Mouse (Mus musculus) liver, adult 2 months (tissue): Measurements from ENCODE around the gene 1700066M21Rik. TPM values are rescaled to one million over a fixed set of nuclear protein-coding genes. Genes with fewer than 3 reads are reported as not detected.

ENCODE experiments used
- DNase-seq: peaks from one replicate; pipeline ENCODE4 v3.0.0-alpha.2; 2011; ENCODE audit warnings: low read depth, low spot score; ENCODE audit errors: extremely low read depth
- H3K27ac ChIP-seq: fragments of 200-500 bp; replicated peaks from 2 replicates; pipeline ENCODE4 v1.5.1; 2012; ENCODE audit warnings: low read depth, mild to moderate bottlenecking, control low read depth, inconsistent platforms, low read length; ENCODE audit not compliant: insufficient read depth
- H3K27me3 ChIP-seq: fragments of 200-500 bp; 2 replicates; pipeline ENCODE4 v1.6.1; 2012; ENCODE audit warnings: mild to moderate bottlenecking, moderate library complexity, low read length, inconsistent platforms; ENCODE audit not compliant: control insufficient read depth, insufficient read depth
- H3K36me3 ChIP-seq: fragments of 200-500 bp; 2 replicates; pipeline ENCODE4 v1.6.1; 2012; ENCODE audit warnings: low read length, inconsistent platforms; ENCODE audit not compliant: control insufficient read depth, insufficient read depth
- H3K4me1 ChIP-seq: fragments of 200-500 bp; 2 replicates; pipeline ENCODE4 v1.6.1; 2011; ENCODE audit warnings: low read length; ENCODE audit not compliant: control insufficient read depth, insufficient read depth
- H3K4me3 ChIP-seq: fragments of 200-500 bp; 2 replicates; pipeline ENCODE4 v1.5.1; 2011; ENCODE audit warnings: low read depth, mild to moderate bottlenecking, control low read depth, low read length, moderate library complexity; ENCODE audit not compliant: insufficient read depth
- H3K79me2 ChIP-seq: fragments of 200-500 bp; 2 replicates; pipeline ENCODE4 v1.6.1; 2012; ENCODE audit warnings: inconsistent platforms, mild to moderate bottlenecking, low read length, moderate library complexity; ENCODE audit not compliant: control insufficient read depth, insufficient read depth
- H3K9ac ChIP-seq: fragments of 200-500 bp; 2 replicates; pipeline ENCODE4 v1.6.1; 2012; ENCODE audit warnings: low read depth, mild to moderate bottlenecking, control low read depth, inconsistent platforms, low read length
- CTCF ChIP-seq: fragments of 200-500 bp; IDR thresholded peaks from 2 replicates; pipeline ENCODE4 v1.5.1; 2011; ENCODE audit warnings: low read depth, low read length, control low read depth
- POLR2A ChIP-seq: fragments of 200-500 bp; IDR thresholded peaks from 2 replicates; pipeline ENCODE4 v1.6.1; 2011; ENCODE audit warnings: low read length, control low read depth; ENCODE audit not compliant: insufficient read depth; ENCODE audit errors: extremely low read depth
- WGBS: fragments of 180-500 bp; shearing (Covaris S2); methylation state at CpG from one replicate; pipeline ENCODE4 v1.1.7; 2018; 5-methylcytosine and 5-hydroxymethylcytosine counted together
- polyA plus RNA-seq: library from polyadenylated mRNA; depleted of rRNA; stranded (reverse); fragments of >200 nt; gene quantifications from 2 replicates; pipeline ENCODE4 v1.2.3, GENCODE M21; 2012; rRNA removed
- total RNA-seq: library from RNA; depleted of rRNA; stranded (reverse); fragments of >200 nt; gene quantifications from 2 replicates; pipeline ENCODE4 v1.2.3, GENCODE M21; 2014; rRNA removed

The 1700066M21Rik gene
- total and polyA plus RNA-seq, 2 experiments = 27.2 to 31.4 TPM

DNA sequence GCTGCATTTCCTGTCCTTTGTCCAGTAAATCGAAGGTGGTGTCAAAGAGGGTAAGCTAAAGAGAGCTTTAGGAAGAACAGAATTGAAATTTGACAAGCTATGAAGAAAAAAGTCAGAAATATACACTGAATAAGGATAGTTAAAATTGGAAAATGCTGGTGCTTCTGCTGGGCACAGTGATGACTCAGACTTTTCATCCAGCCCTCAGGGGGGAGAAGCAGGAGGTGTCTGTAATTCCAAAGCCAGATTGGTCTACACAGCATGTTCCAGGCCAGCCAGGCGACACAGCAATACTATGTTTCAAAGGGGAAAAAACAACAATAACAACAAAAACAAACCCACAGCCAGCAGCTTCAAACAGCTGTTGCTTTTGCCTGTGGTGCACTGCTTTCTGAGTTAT lies 36.0 kb downstream of the 1700066M21Rik start:
- peaks cover 3% of the 10 kb centered on the region; the same call in 1 of the 2 replicates for H3K4me1 ChIP-seq
- H3K27me3 ChIP-seq = no peaks in the 10 kb centered on the region
- H3K9ac ChIP-seq = no peak overlapping the region
- H3K4me3 ChIP-seq = no peak overlapping the region
- no peak for DNase-seq
- H3K36me3 ChIP-seq = peaks cover 44% of the 10 kb centered on the region
- H3K79me2 ChIP-seq = peaks cover under 1% of the 10 kb centered on the region; the same call in 1 of the 2 replicates
- no peak overlapping the region for H3K27ac ChIP-seq
- 79% methylated on average over 2 of the region's 2 CpGs for WGBS
- TF ChIP-seq CTCF (no peak), POLR2A (no peak)

DNA sequence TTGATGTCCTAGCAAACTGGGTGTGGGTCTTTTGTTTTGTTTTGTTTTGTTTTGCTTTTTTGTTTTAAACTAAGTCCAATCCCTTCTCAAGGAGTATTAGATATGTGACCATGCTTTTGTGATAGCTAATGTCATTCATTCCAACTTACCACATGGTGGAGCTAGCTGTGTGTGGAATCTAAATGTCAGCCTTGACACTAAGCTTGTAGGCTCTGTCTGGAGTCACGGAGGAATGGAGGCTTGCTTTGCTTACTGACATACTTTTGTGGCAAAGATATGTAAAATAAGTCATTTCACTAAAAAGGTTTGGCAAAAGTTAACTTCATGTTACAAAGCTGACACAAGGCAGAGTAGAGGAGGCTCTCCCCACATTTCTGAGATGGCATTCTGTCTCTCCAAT lies 46.3 kb downstream of the 1700066M21Rik start:
- no peak for DNase-seq
- 16% methylated on average over 1 of the region's 1 CpGs for WGBS
- no peaks in the 10 kb centered on the region for H3K4me1 ChIP-seq
- H3K27ac ChIP-seq = no peak overlapping the region
- TF ChIP-seq POLR2A (no peak), CTCF (0 out of 2 replicates have a peak, but pooled peaks have one; percentile 29)
- H3K36me3 ChIP-seq = no peaks in the 10 kb centered on the region
- no peak overlapping the region for H3K9ac ChIP-seq
- H3K4me3 ChIP-seq = no peak overlapping the region
- H3K27me3 ChIP-seq = no peaks in the 10 kb centered on the region
- H3K79me2 ChIP-seq = no peaks in the 10 kb centered on the region

DNA sequence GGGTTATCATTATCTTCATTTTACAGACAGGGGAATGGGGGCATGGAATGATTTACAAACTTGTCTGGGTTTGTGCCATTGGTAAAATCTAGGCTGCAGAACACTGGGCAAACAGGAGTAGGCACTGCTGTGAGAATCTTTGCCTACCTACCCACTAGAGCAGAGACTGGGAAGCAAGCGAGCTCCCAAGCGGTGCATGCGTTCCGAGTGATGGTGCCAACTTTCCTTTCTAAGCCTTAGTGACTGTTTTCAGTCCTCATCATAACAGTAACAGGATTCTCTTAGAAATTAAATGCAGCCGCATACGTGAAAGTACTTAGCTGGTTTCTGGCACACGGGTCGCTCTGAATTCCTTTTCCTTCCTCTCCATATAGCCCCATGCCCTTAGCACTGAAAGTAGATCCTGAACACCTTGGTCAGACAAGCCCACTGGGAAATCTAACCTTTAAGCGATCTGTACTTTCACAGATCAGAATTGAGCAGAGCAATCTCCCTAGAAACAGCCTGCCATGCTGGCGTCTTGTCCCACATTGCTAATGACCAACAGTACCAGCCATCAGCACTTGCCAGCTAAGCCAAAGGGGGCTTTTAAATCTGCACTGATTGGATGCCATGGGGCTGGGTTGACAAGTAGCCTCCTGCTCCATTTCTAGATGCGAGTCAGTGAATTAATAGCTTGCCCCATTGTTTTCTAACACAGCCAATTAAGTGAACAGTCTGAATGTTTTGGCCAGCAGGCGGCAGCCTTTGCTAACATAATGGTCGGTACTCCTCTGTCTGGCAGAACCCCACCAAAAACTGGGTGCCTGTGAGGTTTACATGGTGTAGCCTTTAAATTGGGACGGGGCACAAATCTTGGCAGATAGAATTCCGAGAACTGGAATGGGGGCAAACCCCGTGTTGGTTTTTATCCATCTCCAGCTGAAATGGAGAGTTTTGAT lies 51.2 kb downstream of the 1700066M21Rik start:
- no peaks in the 10 kb centered on the region for H3K4me1 ChIP-seq
- no peaks in the 10 kb centered on the region for H3K27me3 ChIP-seq
- TF ChIP-seq CTCF (peak; percentile 62; the same call in 1 of the 2 replicates), POLR2A (no peak)
- no peak overlapping the region for H3K4me3 ChIP-seq
- DNase-seq = peak; percentile 42
- no peaks in the 10 kb centered on the region for H3K79me2 ChIP-seq
- no peak overlapping the region for H3K9ac ChIP-seq
- no peaks in the 10 kb centered on the region for H3K36me3 ChIP-seq
- H3K27ac ChIP-seq = no peak overlapping the region
- 56% methylated on average over 16 of the region's 16 CpGs for WGBS

DNA sequence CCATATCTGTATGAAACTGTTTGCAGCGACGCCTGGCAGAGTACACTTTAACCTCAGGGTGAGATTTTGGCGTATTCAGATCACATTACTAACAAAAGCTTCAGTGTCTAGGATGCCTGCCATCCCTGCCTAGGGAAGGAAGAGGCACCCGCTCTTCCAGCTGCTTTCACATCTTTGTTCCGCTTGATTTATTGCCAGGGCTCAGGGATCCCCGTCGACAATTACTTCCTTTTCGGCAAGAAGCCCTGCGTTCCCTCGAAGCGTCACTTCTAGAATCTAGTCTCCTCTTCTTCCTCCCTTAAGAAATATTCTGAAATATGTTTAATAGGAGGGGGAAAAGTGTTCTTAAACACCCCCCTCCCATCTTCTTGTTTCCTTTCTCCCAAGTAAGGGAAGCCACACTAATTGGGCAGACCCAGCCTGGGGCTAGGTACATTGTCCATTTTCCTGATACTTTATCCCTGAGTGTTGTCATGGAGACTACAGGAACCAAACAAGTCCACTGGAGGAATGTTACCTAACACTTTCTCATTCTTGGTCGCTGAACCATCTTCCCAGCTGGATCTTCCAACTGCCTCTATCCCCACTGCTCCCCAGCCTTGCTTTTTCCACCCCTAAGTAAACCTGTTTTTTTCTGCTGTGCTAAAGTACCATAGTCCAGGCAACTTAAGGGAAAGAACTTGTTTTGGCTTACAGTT lies 52.5 kb downstream of the 1700066M21Rik start:
- no peaks in the 10 kb centered on the region for H3K36me3 ChIP-seq
- peak; percentile 19 for DNase-seq

DNA sequence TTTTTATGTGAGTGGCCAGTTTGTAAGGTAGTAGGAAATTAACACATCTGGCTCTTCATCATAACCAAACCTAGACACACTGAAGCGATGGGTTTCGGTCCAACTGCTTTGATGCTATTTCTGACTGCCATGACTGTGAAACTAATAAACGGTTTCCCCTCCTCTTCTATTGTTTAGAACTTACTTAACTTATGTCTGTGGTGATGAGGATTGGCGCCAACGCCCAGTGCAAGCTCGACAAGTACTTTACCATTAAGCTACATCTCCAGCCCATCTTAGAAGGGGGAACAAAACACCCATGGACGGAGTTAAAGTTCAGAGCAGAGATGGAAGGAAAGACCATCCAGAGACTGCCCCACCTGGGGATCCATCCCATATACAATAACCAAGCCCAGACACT lies 55.7 kb downstream of the 1700066M21Rik start:
- peaks cover 2% of the 10 kb centered on the region; the same call in 1 of the 2 replicates for H3K4me1 ChIP-seq
- no peak overlapping the region for H3K4me3 ChIP-seq
- DNase-seq = no peak
- no peaks in the 10 kb centered on the region for H3K79me2 ChIP-seq
- 95% methylated on average over 7 of the region's 7 CpGs for WGBS
- H3K36me3 ChIP-seq = no peaks in the 10 kb centered on the region
- no peaks in the 10 kb centered on the region for H3K27me3 ChIP-seq
- H3K27ac ChIP-seq = no peak overlapping the region
- TF ChIP-seq POLR2A (no peak), CTCF (no peak)
- H3K9ac ChIP-seq = no peak overlapping the region

More for the DNA sequence above, 52.5 kb downstream of the 1700066M21Rik start:
- no peak for TF ChIP-seq CTCF
- no peak for TF ChIP-seq POLR2A
- no peak overlapping the region for H3K9ac ChIP-seq
- H3K79me2 ChIP-seq = no peaks in the 10 kb centered on the region
- no peaks in the 10 kb centered on the region for H3K27me3 ChIP-seq
- H3K27ac ChIP-seq = no peak overlapping the region
- no peaks in the 10 kb centered on the region for H3K4me1 ChIP-seq
- no peak overlapping the region for H3K4me3 ChIP-seq
- 60% methylated on average over 12 of the region's 12 CpGs for WGBS

Other genes with a start within 250 kb of the 1700066M21Rik start
- 6.1 and 7.2 TPM in 2 replicates for gene Maip1, start 28.7 kb downstream of the 1700066M21Rik start, total RNA-seq
- 3.5 and 3.8 TPM in 2 replicates for gene Maip1, start 28.7 kb downstream of the 1700066M21Rik start, polyA plus RNA-seq
- 22.5 and 23.0 TPM in 2 replicates for gene Tyw5, start 29.5 kb downstream of the 1700066M21Rik start, total RNA-seq
- 3.9 and 5.2 TPM in 2 replicates for gene Tyw5, start 29.5 kb downstream of the 1700066M21Rik start, polyA plus RNA-seq